Mouse (Mus musculus) thymus, adult 2 months (tissue): ENCODE data around the gene Ralgapa1.

Source experiments
- CTCF ChIP-seq: fragments of 200-500 bp; IDR thresholded peaks from 2 replicates; pipeline ENCODE4 v1.5.1; 2012; ENCODE audit warnings: mild to moderate bottlenecking, control low read depth, low read length, moderate library complexity, borderline replicate concordance; ENCODE audit not compliant: control insufficient read depth, poor library complexity, insufficient read depth; ENCODE audit errors: extremely low read depth
- POLR2A ChIP-seq: fragments of 200-500 bp; IDR thresholded peaks from 2 replicates; pipeline ENCODE4 v1.6.1; 2012; ENCODE audit warnings: mild to moderate bottlenecking, low read length, control low read depth, moderate library complexity; ENCODE audit not compliant: control insufficient read depth, poor library complexity, insufficient read depth; ENCODE audit errors: extremely low read depth

DNA sequence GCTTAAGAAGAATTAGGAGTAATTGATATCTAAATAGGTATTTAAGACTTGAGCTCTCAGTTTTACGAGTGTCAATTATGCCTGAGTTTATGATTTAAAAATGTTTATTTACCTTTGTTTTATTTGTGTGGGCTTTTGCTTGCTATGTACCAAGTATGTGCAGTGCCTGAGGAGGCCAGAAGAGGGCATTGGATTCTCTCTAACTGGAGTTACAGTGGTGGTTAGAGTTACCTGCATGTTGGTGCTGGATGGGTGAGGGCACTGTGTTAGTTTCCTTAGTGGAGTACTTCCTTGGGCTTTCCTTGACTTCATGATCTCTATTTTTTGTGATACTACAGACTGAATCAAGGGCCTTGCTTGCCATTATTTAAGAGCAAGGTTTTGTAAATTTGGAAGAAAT, 25.8 kb upstream of the Ralgapa1 start:
- TF ChIP-seq CTCF: no peak
- no peak for TF ChIP-seq POLR2A
